Mouse (Mus musculus): ENCODE measurements at regions not wholly inside any gene's neighbourhood (a gene's known extent, or its start where the extent isn't known, plus 50 kb on each side); places are given as distances from the start of the nearest gene placed in this dataset.

DNA sequence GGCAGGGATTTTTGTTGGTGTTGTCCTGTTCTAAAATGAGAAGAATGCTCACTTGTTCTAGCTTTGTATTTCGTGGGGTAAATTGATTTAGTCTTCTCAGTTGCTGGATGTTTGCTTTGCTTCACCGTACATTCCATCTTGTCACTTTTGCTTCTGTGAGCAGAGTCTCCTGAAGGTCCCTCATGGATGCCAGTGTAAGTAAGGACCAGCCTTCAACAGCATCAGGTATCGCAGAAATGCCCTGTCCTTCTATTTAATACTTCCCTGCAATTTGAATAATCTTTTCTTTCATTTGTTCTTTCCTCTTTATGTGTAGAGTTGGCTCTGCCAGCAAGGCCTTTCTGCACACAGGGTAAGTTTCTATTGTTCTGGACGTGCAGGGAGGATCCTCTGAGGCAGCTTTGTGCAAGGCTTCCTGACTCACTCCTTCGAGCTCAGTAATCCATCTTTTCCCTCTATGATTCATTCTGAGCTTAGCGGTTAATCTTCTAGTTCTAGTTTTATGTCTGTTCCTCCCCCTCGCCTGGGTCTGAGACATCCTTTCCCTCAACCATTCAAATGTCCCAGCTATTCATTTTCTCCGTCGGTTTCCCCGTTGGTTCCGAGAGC lies 55.7 kb upstream of the Gm5148 start:
- no peak for TF ChIP-seq CTCF (IDR thresholded peaks at IDR 0.05; ENCODE audit: insufficient read depth, low read length)
- no peak for TF ChIP-seq POLR2A (IDR thresholded peaks at IDR 0.05; ENCODE audit: borderline replicate concordance, extremely low read depth, low read depth, low read length)

Data from lung, adult 2 months (tissue).